Comparison of ENCODE assay signal across 32 mouse cellular contexts in genomic region chr13:72056469-72056868, GRCm38 (mm10).
"Had no signal": no experiment of that assay in that cellular context is flagged by ENCODE, and none has a peak within 500 bp of the region (broad histone marks: within the 10 kb centered on the region; RNA-seq: fewer than 3 reads in every experiment).

No protein-coding gene starts in this region.

- H3K36me3 ChIP-seq: limb, embryonic 10.5 days; limb, embryonic 12.5 days; limb, embryonic 13.5 days; limb, embryonic 15.5 days; liver, embryonic 12.5 days; liver, embryonic 13.5 days; liver, embryonic 15.5 days; lung, embryonic 15.5 days; midbrain, embryonic 10.5 days; midbrain, embryonic 12.5 days; midbrain, embryonic 13.5 days; midbrain, embryonic 15.5 days; neural tube, embryonic 12.5 days had no signal

- H3K9ac ChIP-seq: limb, embryonic 12.5 days; limb, embryonic 13.5 days; limb, embryonic 15.5 days; liver, embryonic 12.5 days; liver, embryonic 13.5 days; liver, embryonic 14.5 days; liver, embryonic 15.5 days; liver, postnatal 0 days; lung, embryonic 14.5 days; lung, embryonic 15.5 days; midbrain, embryonic 12.5 days; midbrain, embryonic 13.5 days; midbrain, embryonic 15.5 days; neural tube, embryonic 12.5 days had no signal

- H3K27me3 ChIP-seq: limb, embryonic 13.5 days; limb, embryonic 15.5 days; liver, embryonic 12.5 days; liver, embryonic 13.5 days; liver, embryonic 15.5 days; lung, embryonic 15.5 days; megakaryocyte, embryonic 14.5 days; midbrain, embryonic 15.5 days; neural tube, embryonic 12.5 days had no signal

- H3K4me2 ChIP-seq: limb, embryonic 12.5 days; limb, embryonic 13.5 days; limb, embryonic 15.5 days; liver, embryonic 11.5 days; liver, embryonic 12.5 days; liver, embryonic 13.5 days; liver, embryonic 15.5 days; lung, embryonic 14.5 days; lung, embryonic 15.5 days; midbrain, embryonic 11.5 days; midbrain, embryonic 12.5 days; midbrain, embryonic 13.5 days; midbrain, embryonic 15.5 days; neural tube, embryonic 12.5 days had no signal

- H3K27ac ChIP-seq: limb, embryonic 10.5 days; limb, embryonic 12.5 days; limb, embryonic 13.5 days; limb, embryonic 15.5 days; liver, embryonic 12.5 days; liver, embryonic 13.5 days; liver, embryonic 14.5 days; liver, embryonic 15.5 days; lung, embryonic 15.5 days; macrophage; midbrain, embryonic 10.5 days; midbrain, embryonic 12.5 days; midbrain, embryonic 13.5 days; midbrain, embryonic 15.5 days; neural tube, embryonic 12.5 days had no signal

- ATAC-seq: liver, embryonic 12.5 days; liver, postnatal 0 days; lung, postnatal 0 days; midbrain, embryonic 13.5 days; midbrain, embryonic 15.5 days; midbrain, embryonic 16.5 days had no signal

- H3K9me3 ChIP-seq: limb, embryonic 10.5 days; limb, embryonic 12.5 days; limb, embryonic 13.5 days; limb, embryonic 15.5 days; liver, embryonic 12.5 days; liver, embryonic 13.5 days; liver, embryonic 15.5 days; lung, embryonic 15.5 days; midbrain, embryonic 10.5 days; midbrain, embryonic 12.5 days; midbrain, embryonic 13.5 days; midbrain, embryonic 15.5 days; neural tube, embryonic 12.5 days had no signal

- H3K4me1 ChIP-seq: limb, embryonic 10.5 days; limb, embryonic 12.5 days; limb, embryonic 13.5 days; limb, embryonic 15.5 days; liver, embryonic 12.5 days; liver, embryonic 13.5 days; liver, embryonic 15.5 days; lung, embryonic 15.5 days; megakaryocyte, embryonic 14.5 days; neural tube, embryonic 12.5 days had no signal

- H3K4me3 ChIP-seq: limb, embryonic 10.5 days; limb, embryonic 12.5 days; limb, embryonic 13.5 days; limb, embryonic 15.5 days; liver, embryonic 12.5 days; liver, embryonic 13.5 days; liver, embryonic 15.5 days; lung, embryonic 15.5 days; megakaryocyte, embryonic 14.5 days; midbrain, embryonic 10.5 days; midbrain, embryonic 12.5 days; midbrain, embryonic 13.5 days; midbrain, embryonic 15.5 days; myocyte; neural tube, embryonic 12.5 days had no signal

- DNase-seq: left cerebral cortex, postnatal 4 days; liver; liver, embryonic 13.5 days; liver, postnatal 0 days; lung, adult 18-20 months; lung, adult 2 months; lung, embryonic 14.5 days; lung, postnatal 10 days; lung, postnatal 14 days; lung, postnatal 36 days; lung, postnatal 4 days; midbrain, embryonic 14.5 days had no signal
